Mouse (Mus musculus): ENCODE measurements around the gene Gm14419. TPM values are rescaled to one million over a fixed set of nuclear protein-coding genes. Genes with fewer than 3 reads are reported as not detected.

The Gm14419 gene
- 0.88 TPM in 1 of 2 replicates, not detected in the other for total RNA-seq (2023)

GRCm38 (mm10) chr2:177000656-177001055, at the start of gene Gm14419:
Gm14419 (plus strand) TSS chr2:177000956.

Other genes starting within 250 kb of the Gm14419 start
- 0.38 TPM in 1 of 2 replicates, not detected in the other for gene Gm14295, start 202.3 kb upstream of the Gm14419 start, total RNA-seq (2023)
- not detected in 2 replicates for gene Gm14408, start 169.8 kb upstream of the Gm14419 start, total RNA-seq (2023)
- gene Gm14296, start 73.1 kb upstream of the Gm14419 start, total RNA-seq (2023): 0.25 TPM in 1 of 2 replicates, not detected in the other
- not detected in 2 replicates for gene Gm14401, start 73.4 kb downstream of the Gm14419 start, total RNA-seq (2023)
- 0.61 and 3.3 TPM in 2 replicates for gene Gm14410, start 205.5 kb downstream of the Gm14419 start, total RNA-seq (2023)

All from neutrophil, adult 65 days (primary cell).